Mouse (Mus musculus): Measurements from ENCODE around the gene Kif4.

Kif4 gene

DNA sequence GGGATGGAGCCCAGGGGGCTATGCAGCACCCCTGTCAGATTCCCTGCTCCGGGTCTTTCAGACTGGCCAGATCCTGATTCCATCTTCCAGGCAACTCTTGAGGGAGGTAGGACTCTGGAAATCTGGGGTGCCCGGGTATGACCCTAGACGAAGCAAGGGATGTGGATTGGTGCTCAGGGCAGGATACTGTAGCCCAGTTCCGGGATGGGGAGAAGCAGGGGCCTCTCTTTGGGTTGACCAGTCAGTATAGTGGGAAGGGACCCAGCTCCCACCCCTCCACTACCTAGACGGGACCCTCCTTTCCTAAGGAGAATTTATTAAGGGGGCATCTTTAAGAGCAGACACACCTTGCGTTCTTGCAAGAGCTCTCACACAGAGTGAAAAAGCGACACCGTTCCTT lies 104.7 kb downstream of the Kif4 start:
- no peak for DNase-seq (ENCODE audit: low spot score)

DNA sequence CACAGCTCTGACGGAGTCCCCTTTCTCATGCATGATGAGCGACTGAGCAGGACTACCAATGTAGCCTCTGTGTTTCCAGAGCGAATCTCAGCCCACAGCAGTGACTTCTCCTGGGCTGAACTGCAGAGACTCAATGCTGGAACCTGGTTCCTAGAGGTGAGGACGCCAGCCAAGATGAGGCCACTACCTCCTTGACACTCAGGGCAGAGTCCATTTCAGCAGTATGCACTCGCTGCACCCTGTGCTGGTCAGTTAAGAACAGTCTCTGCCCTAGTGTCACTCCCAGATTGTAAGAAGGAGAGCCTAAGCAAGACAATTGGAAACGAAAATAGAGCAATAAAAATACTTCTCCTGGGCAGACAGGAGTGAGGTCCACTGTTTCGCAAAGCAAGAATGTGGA lies 108.8 kb downstream of the Kif4 start:
- no peak for DNase-seq (ENCODE audit: low spot score)

DNA sequence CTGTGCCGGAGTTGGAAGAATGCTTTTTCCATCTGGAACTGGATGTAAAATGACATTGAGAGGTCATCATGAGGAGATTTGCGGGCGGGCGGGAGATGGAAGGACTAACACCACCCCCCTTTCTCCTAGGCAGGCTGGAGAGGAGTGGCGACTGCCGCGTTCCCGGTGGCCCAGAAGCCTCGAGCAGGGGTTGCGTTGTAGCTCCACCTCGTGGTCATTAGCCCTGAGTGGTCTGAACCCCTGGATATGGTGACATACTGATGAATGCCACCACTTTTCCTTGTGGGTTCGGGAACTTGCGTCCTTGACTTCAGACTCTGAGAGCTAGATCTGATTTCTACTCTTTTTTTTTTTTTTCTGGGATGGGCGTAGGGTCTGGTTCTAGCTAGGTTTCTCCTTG lies 113.4 kb downstream of the Kif4 start:
- DNase-seq (ENCODE audit: low spot score), result no peak

DNA sequence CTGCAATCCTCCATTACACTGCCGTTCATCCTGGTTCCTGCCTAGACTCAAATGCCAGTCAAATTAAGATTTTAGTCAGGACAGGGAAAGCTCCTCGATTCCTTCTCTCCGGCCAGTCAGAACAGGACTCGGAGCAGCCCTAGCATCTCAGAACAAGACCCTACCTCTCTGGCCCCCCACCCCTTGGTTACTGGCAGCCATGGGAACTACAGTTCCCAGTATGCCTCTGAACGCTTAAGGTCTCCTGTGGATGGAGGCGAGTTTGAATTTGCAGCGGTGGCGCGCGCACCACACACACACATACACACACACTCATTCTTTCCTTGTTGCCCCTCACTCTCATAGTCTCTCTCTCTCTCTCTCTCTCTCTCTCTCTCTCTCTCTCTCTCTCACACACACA lies 113.9 kb downstream of the Kif4 start:
- no peak for DNase-seq (ENCODE audit: low spot score)

DNA sequence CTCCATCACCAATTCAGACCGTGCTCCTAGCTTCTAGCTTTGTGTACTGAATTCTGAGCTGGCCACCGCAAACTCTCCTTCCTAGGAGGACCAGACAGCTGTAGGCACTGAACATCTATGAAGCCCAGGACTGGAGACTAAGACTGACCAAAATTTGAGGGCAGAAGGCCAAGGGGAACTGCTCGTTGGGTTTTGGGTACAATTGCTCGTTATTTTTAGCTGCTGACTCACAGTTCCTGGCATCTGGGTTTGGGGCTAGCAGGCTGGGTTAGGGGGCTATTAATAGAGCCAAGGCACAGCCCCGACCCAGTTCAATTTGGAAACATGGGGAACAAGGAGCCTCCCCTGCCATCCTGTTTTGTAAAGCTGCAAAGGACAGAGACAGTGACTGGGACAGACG lies 115.2 kb downstream of the Kif4 start:
- no peak for DNase-seq (ENCODE audit: low spot score)

DNA sequence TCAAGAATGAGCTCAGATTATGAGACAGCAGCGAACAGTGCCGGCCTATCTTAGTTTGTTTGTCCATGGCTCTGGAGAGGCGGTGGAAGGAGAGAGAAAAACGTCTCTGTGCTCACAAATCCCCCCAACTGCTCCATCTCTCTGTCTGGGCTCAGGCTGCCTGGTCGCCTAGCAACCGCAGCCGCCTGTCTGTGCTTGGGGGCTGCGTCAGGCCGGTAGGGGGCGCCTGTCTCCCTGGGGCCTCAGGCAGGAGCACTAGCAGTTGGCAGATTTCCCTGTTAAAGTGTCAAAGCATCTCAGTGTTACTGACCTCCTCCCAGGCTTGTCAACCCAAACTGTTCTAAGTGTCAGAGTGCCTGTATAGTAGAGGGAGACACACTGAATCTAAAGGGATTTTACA lies 116.4 kb downstream of the Kif4 start:
- DNase-seq (ENCODE audit: low spot score), result peak; percentile 12

DNA sequence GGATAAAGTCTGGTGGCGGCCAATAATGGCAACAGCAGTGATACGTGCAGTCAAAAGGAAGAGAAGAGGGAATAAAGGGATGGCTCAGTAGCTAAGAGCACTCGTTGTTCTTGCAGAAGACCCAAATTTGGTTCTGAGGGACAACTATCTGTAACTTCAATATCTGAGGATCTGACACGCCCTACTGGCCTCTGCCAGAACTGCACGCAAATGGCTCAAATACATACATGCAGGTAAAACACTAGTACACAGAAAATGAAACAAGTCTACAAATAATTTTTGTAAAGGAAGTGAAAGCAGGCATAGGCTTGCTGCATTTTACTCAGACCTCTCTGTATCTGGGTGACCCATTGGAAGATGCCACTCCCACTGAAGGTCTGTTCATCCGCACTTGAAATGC lies 140.3 kb downstream of the Kif4 start:
- DNase-seq (ENCODE audit: low spot score), result no peak

DNA sequence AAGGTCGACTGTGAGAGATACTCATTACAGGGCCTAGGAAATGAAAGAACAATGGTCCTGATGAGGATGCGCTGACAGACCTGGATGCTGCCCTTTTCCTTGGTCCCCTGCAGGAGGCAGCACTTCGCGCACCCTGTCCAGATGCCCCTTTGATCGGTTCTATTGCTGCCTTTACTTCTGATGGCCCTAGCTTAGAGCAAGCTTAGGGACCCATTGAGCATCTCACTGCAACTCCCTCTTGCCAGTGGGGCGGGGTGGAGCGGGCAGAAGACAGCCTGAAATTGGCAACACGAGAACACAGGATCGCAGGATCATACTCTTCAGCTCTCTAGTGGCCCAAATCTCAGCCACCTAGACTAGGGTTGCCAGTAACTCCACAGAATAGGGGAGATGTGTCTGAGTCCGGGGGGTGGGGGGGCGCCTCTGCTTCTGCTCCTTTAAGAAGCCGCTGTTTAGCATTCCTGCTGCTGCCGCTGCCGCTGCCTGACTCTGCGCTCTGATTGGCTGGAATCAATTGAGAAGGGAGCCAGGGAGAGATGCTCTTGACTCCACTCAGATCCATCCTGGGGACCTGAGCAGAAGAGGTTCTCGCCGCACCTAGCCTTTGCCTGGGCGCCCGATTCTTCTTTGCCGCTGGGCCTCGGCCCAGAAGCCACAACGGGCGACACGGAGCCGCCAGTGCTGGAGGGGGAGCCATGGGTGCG lies 141.8 kb downstream of the Kif4 start, which contains the start of gene Dlg3:
Dlg3 (plus strand) TSS at position 542 of the 704 bp plus-strand sequence.
- DNase-seq (ENCODE audit: low spot score), result no peak

DNA sequence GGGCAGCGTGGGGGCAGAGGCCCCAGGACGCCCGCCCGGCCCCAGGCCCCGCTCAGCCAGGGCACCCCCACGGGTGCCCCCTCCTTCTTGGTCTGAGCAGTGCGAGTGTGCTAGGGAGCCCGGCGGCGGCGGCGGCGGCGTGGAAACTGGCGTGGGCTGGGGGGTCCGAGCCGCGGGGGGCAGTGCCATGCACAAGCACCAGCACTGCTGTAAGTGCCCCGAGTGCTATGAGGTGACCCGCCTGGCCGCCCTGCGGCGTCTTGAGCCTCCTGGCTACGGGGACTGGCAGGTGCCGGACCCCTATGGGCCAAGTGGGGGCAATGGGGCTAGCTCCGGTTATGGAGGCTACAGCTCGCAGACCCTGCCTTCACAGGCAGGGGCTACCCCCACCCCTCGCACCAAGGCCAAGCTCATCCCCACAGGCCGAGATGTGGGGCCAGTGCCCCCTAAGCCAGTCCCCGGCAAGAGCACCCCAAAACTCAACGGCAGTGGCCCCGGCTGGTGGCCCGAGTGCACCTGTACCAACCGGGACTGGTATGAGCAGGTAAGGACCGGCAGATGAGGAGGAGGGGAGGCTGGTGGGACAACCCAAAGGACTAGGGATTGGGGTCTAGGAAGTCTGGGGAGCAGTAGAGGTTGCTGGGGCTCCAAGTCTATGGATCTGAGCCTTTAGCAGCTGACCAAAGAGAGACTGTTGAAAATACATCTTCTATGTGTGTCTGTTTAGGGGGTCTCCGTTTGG lies 142.5 kb downstream of the Kif4 start:
- DNase-seq (ENCODE audit: low spot score), result no peak

DNA sequence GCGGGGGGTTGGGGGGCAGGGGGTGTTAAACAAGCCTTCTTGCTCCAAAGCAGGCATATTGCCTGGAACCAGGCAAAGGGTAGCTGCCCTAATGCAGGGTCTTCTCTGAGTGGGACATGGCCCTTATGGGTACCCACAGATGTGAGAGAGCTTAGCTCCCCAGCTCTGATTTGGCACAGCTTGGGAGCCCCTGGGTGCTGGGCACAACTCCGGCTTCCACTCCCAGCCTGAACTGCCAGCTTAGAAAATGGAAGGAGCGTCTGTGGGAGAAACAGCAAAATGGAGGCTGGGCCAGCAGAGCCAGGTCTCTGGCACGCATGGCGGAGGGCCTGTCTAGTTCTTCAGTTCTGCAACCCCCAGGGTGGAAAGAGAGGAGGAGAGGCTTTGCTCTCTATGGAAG lies 143.7 kb downstream of the Kif4 start:
- no peak for DNase-seq (ENCODE audit: low spot score)

DNA sequence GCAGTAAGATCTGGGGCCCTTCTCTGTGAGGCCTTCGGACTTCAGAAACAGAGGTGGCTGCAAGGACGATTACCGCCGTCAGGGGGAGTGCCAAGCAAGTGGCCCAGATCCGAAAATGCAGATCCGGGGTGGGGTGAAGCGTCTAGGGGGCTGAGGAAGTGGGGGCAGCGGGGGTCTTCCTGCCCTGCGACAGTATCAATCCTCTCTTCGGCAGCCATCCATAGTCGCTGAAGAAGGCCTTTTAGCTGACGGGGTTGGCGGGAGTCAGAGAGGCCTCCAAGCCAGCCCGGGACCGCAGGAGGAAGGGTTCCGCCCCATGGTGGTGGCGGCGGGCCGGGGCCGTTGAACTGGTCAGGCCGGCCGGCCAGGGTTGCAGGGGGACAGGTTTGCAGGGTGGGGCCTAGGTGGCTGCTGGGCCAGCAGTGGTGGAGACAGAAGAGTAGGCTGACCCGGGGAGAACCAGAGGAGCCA lies 148.8 kb downstream of the Kif4 start:
- peak; percentile 24 for DNase-seq (ENCODE audit: low spot score)

DNA sequence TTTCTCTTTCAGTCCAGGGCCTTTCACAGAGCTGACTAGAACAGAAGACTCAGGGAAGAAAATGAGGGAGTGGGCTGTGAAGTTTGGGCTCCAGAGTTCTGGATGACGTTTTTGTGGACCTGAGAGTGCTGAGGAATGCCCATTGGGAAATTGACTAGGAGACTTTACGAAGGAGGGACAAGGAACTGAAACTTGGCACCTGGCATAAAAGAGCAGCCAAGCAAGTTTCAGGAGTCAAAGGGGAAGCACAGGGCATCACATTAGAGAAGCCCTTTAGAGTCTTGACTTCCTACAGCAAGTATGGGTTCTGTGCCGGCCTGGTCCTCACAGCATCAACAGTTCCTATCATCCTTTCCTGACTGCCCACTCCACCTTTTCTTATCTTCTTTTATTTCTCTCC lies 149.9 kb downstream of the Kif4 start:
- no peak for DNase-seq (ENCODE audit: low spot score)

DNA sequence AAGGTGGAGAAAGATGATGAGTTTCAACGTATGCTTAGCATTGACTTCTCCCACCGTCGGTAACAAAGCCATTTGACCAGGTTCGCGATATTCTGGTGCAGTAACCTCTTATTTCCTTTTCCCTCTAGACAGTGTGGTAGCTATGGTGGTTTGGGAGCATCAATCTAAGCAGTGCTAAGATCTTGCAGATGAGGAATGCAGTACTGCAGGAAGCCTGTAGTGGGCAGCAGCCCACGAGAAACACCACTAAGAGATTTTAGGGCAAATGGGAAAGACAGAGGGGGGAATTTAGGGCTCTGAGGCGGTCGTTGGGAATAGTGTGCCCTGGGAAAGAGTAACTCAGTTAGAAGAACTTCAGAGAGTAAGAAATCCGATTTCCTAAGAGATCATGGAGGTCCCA lies 151.0 kb downstream of the Kif4 start:
- DNase-seq (ENCODE audit: low spot score), result peak; percentile 33
